Mouse (Mus musculus) thymus, adult 2 months (tissue): ENCODE results near the gene Slc45a3. TPM values are rescaled to one million over a fixed set of nuclear protein-coding genes. Genes with fewer than 3 reads are reported as not detected.
A peak's percentile ranks its signal among the peaks of the same experiment; 100 is the strongest.

Experiments used
- DNase-seq: peaks from one replicate; pipeline ENCODE4 v3.0.0; 2021
- H3K27ac ChIP-seq: fragments of 200-500 bp; 2 replicates; pipeline ENCODE4 v1.5.1; 2012; ENCODE audit warnings: low read length, control low read depth; ENCODE audit not compliant: control insufficient read depth, insufficient read depth
- H3K27me3 ChIP-seq: fragments of 200-500 bp; 2 replicates; pipeline ENCODE4 v1.6.1; 2012; ENCODE audit warnings: mild to moderate bottlenecking, low read length, moderate library complexity, mixed read lengths; ENCODE audit not compliant: control insufficient read depth, insufficient read depth
- H3K36me3 ChIP-seq: fragments of 200-500 bp; 2 replicates; pipeline ENCODE4 v1.6.1; 2012; ENCODE audit warnings: mild to moderate bottlenecking, low read length, moderate library complexity; ENCODE audit not compliant: control insufficient read depth, insufficient read depth
- H3K4me1 ChIP-seq: fragments of 200-500 bp; replicated peaks from 2 replicates; pipeline ENCODE4 v1.6.1; 2012; ENCODE audit warnings: low read length; ENCODE audit not compliant: control insufficient read depth, insufficient read depth
- H3K4me3 ChIP-seq: fragments of 200-500 bp; 2 replicates; pipeline ENCODE4 v1.5.1; 2012; ENCODE audit warnings: mild to moderate bottlenecking, low read length, control low read depth, moderate library complexity; ENCODE audit not compliant: control insufficient read depth, insufficient read depth
- CTCF ChIP-seq: fragments of 200-500 bp; IDR thresholded peaks from 2 replicates; pipeline ENCODE4 v1.5.1; 2012; ENCODE audit warnings: mild to moderate bottlenecking, control low read depth, low read length, moderate library complexity, borderline replicate concordance; ENCODE audit not compliant: control insufficient read depth, poor library complexity, insufficient read depth; ENCODE audit errors: extremely low read depth
- POLR2A ChIP-seq: fragments of 200-500 bp; IDR thresholded peaks from 2 replicates; pipeline ENCODE4 v1.6.1; 2012; ENCODE audit warnings: mild to moderate bottlenecking, low read length, control low read depth, moderate library complexity; ENCODE audit not compliant: control insufficient read depth, poor library complexity, insufficient read depth; ENCODE audit errors: extremely low read depth
- WGBS: fragments of 180-500 bp; shearing (Covaris S2); methylation state at CpG from one replicate; pipeline ENCODE4 v1.1.7; 2018; 5-methylcytosine and 5-hydroxymethylcytosine counted together
- polyA plus RNA-seq: library from polyadenylated mRNA; depleted of rRNA; stranded (reverse); fragments of >200 nt; gene quantifications from 2 replicates; pipeline ENCODE4 v1.2.3, GENCODE M21; 2012

The Slc45a3 gene
- polyA plus RNA-seq, 1 experiment, result 7.1 TPM

DNA sequence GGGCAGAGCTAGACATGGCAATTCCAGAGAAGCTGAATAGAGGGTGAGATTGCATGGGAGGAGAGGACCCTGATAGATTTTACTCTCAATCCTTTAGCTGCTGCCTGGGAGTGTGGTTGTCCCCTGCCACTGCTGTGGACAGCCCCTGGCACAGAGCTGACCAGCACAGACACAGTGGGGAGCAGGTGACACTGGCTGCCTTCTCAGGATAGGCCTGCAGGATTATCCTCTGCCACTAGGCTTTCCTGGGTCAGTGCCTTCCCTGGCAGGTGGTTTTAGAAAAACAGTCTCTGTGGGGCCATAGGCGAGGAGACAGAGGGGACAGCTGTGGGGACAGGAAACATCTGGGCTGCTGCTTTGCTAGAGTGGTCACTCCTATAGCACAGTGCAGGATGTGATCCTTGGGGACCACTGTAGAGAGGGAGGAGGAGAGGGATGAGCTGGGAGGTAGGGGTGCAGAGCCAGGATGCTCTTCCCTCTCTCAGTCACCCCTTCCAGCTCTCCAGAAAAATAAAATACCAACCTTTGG lies 14.7 kb upstream of the Slc45a3 start:
- H3K27ac ChIP-seq, result no peak overlapping the region; the same call in 1 of the 2 replicates
- H3K4me3 ChIP-seq, result no peak overlapping the region
- no peak for TF ChIP-seq POLR2A
- TF ChIP-seq CTCF, result no peak
- no peak for DNase-seq
- no peaks in the 10 kb centered on the region for H3K27me3 ChIP-seq
- H3K4me1 ChIP-seq, result no peaks in the 10 kb centered on the region
- WGBS, result 77% methylated on average over 1 of the region's 1 CpGs
- H3K36me3 ChIP-seq, result no peaks in the 10 kb centered on the region

DNA sequence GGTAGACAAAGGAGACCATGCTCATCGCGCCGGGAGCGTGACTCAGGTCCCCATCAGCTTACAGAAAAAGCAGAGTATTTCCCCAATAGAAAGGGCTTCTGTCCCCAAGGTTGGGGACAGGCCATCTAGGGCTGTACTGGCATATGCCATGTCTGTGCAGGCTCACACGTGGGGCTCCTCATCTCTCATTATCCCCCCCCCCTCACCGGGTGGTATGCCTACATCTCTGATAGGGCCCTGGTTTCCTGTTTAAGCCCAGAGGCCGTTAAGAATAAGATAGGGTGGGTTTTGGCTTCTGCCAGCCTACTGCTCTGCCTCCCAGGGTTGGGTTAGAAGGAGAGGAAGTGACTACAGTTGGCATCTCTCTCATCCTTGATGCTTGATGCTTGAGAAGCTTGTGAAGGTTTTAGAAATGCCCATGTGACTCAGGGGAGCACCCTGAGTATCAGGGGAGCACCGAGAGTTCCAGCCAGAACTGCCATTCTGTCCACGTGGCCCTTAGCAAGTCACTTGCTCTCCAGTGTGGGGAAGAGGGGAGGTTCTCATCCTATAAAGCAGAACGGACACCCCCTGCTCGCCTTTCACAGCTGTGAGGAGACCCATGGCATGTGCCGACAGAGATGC lies 8.4 kb upstream of the Slc45a3 start:
- H3K4me3 ChIP-seq, result no peak overlapping the region
- peak; percentile 24 for DNase-seq
- TF ChIP-seq CTCF (no peak), POLR2A (no peak)
- peaks cover 22% of the 10 kb centered on the region for H3K4me1 ChIP-seq
- H3K27ac ChIP-seq, result peak overlapping the region; percentile 21; the same call in 1 of the 2 replicates
- 31% methylated on average over 12 of the region's 12 CpGs for WGBS
- H3K36me3 ChIP-seq, result no peaks in the 10 kb centered on the region
- H3K27me3 ChIP-seq, result no peaks in the 10 kb centered on the region

DNA sequence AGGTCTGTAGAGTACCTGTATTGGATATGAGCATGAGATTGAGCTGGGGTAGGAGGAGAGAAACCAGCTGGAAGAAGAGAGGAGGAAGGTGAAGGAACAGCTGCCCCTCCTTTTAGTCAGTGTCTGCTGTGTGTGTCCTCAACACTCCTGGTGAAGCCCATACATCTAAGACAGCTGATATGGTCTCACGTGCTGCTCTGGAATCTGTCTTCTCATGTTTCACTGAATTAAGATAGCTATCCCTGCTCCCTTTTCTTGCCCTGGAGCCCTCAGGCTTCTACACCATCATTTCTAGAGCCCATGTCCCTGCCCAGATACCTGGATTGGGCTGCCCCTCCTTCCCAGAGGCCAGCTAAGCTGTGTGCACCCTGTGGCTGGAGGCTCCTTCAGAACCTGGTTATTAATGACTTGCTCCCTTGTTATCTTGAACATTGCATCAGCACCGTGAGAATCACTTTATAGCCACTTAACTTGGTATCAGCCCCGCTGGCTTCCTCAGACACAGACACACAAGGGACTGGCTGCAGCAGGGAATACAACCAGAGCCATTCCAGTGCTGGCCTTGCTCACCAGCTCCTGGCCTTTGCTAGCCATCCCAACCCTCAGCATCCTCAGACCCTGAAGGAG lies 7.5 kb upstream of the Slc45a3 start:
- Histone ChIP-seq H3K27me3 (no peaks in the 10 kb centered on the region), H3K36me3 (no peaks in the 10 kb centered on the region), H3K27ac (no peak overlapping the region), H3K4me1 (peaks cover 22% of the 10 kb centered on the region), H3K4me3 (no peak overlapping the region)
- WGBS, result 84% methylated on average over 3 of the region's 3 CpGs
- no peak for TF ChIP-seq CTCF
- TF ChIP-seq POLR2A, result no peak
- DNase-seq, result no peak

DNA sequence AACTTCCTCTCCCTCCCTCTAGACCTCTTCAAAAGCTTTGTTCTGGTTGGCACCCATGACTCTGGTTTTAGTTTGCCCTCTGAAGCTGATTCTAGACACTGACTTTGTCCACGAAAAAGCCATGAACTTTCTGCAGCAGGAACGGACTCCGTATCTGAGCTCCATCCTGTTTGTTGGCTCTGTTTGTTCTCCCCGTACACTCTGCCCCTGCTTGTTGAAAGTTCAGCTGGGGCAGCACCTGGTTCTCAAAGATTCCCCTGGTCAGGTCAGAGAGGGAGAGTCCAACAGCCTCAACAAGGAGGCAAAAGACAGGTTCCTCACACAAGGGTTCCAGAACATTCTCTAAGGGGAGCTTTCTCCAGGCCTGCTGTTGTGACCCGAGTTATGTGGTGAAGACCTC lies 5.4 kb upstream of the Slc45a3 start:
- Histone ChIP-seq H3K27ac (no peak overlapping the region), H3K27me3 (no peaks in the 10 kb centered on the region; the same call in 1 of the 2 replicates), H3K4me1 (peaks cover 23% of the 10 kb centered on the region), H3K36me3 (no peaks in the 10 kb centered on the region), H3K4me3 (no peak overlapping the region)
- WGBS, result 37% methylated on average over 5 of the region's 5 CpGs
- TF ChIP-seq CTCF, result no peak
- no peak for TF ChIP-seq POLR2A
- no peak for DNase-seq

DNA sequence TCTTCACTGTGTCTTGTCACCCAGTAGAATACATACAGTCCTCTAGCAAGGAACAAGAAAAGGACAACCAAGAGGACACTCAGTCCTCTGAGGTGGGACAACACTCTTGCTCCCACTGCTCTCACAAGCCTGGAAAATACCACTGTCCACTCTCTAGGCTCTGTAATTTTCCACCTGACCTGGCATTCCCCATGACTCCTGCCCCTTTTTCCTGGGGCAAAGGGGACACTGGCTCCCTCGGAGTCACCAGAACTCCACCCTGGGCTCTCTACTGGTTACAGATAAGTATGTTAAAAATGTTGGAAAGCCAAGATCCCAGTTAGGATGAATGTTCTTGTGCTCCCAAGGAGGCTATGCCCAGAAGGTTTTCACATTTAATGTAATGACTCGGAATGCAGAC lies 1.8 kb upstream of the Slc45a3 start:
- no peak overlapping the region for H3K27ac ChIP-seq
- no peak for TF ChIP-seq CTCF
- no peak for TF ChIP-seq POLR2A
- peaks cover 23% of the 10 kb centered on the region for H3K4me1 ChIP-seq
- H3K4me3 ChIP-seq, result no peak overlapping the region
- 88% methylated on average over 2 of the region's 2 CpGs for WGBS
- H3K36me3 ChIP-seq, result no peaks in the 10 kb centered on the region
- peaks cover 9% of the 10 kb centered on the region for H3K27me3 ChIP-seq
- DNase-seq, result no peak

DNA sequence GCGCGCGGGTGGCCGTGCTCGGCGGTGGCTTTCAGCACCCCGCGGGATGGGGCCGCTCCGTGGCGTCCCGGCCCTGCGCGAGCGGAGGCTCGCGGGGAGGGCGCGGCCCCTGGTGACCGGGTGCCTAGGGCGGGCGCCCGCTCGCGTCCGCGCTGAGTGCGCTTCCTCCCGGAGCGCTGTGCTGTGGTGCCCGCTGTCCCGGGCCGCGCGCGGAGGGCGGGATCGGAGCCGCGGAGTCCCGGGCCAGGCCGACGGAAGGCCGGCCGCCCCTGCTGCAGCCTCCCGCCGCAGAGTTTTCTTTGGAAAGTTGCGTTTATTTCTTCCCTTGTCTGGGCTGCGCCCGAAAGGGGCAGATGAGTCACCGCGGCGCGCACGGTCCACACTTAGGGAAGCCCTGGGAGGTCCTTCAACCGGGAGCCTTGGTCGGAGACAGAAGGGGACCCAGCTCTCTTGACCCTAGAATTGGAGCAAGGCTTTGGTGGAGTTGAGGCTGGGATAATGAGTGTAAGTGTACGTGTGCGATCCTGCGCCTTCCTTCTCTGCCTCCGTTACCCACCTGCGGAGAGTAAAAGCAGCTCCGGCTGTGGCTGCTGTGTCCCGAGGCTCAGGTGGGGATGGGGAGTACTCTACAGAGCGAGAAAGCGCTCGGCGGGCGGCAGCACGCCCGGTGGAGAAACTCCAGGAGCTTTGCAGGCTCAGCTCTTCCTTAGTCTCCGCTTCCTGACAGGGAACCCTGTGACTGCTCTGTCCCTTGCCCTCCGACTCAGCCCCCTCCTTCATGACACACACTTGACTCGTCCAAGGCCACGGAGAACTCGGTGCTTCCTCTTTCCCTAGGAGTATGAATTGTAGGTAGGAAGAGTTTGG lies 551 bp downstream of the Slc45a3 start:
- no peak overlapping the region for H3K27ac ChIP-seq

More for the DNA sequence above, 551 bp downstream of the Slc45a3 start:
- DNase-seq, result peak; percentile 29
- Histone ChIP-seq H3K4me1 (peaks cover 24% of the 10 kb centered on the region), H3K36me3 (no peaks in the 10 kb centered on the region), H3K27me3 (peaks cover 9% of the 10 kb centered on the region), H3K4me3 (peak overlapping the region; percentile 57)
- 2% methylated on average over 76 of the region's 76 CpGs for WGBS
- TF ChIP-seq CTCF (no peak), POLR2A (no peak)
